Mouse (Mus musculus): ENCODE measurements around the gene Slc25a25. TPM values are rescaled to one million over a fixed set of nuclear protein-coding genes. Genes with fewer than 3 reads are reported as not detected.

The Slc25a25 gene
- polyA plus RNA-seq, 1 experiment from 2014 or later: 37.4 TPM

DNA sequence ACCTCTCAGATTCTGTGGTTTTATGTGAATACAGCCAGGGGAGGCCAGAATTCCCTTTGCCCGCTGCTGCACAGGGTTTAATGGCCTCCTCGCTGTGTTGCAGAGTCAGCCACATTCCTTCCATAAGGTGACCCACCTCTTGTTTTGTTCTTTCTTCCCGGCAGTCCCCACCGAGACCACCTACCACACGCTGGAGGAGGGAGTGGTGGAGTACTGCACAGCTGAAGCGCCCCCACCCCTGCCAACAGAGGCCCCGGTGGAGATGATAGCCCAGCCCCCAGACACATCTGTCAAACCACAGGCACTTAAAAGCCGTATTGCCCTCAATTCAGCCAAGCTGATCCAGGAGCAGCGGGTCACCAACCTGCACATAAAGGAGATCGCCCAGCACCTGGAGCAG is 3.4 kb upstream of the Slc25a25 start:
- ATAC-seq: no peak
- Histone ChIP-seq H3K4me1 (peaks cover 37% of the 10 kb centered on the region), H3K9me3 (replicated peaks) (no peaks in the 10 kb centered on the region), H3K9ac (no peak overlapping the region), H3K4me2 (no peak overlapping the region), H3K36me3 (ENCODE audit: poor library complexity, severe bottlenecking) (peaks cover 21% of the 10 kb centered on the region), H3K4me3 (no peak overlapping the region), H3K27ac (no peak overlapping the region), H3K27me3 (no peaks in the 10 kb centered on the region)
- WGBS: 86% methylated on average over 10 of the region's 10 CpGs

DNA sequence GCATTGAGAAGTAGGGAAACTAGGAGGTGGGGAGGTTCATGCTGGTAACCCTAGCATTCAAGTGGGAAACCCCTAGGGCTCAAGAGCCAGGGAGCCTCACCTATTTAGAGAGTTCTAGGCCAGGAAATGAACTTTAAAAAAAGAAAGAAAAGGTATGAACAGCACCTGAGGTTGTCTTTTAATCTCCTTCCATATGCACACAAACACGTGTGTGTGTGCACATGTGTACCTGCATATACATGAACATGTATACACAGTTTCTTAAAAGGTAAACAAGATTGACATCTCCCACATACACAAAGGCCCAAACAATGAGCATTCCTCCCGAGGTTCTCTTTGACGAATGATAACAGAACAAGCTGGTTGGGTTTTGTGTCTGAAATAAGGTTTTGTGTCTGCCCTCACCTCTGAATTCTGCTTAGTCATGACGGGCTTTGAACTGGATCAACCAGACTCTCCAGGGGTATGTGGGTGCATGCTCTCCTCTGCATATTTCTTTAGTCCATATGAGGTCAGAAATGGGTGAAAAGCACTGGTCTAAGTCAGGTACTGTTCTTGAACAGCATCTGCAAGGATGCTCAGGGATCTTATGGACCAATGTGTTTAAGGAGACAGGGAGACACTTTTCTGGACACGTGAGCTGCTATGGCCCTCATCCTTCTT is 2.5 kb upstream of the Slc25a25 start:
- WGBS: 82% methylated on average over 5 of the region's 5 CpGs
- ATAC-seq: no peak
- H3K9me3 ChIP-seq (replicated peaks): no peaks in the 10 kb centered on the region
- H3K9ac ChIP-seq: no peak overlapping the region
- peaks cover 21% of the 10 kb centered on the region for H3K36me3 ChIP-seq (ENCODE audit: poor library complexity, severe bottlenecking)
- H3K4me3 ChIP-seq: no peak overlapping the region
- H3K27ac ChIP-seq: no peak overlapping the region
- H3K4me1 ChIP-seq: peaks cover 43% of the 10 kb centered on the region
- no peak overlapping the region for H3K4me2 ChIP-seq
- H3K27me3 ChIP-seq: no peaks in the 10 kb centered on the region

DNA sequence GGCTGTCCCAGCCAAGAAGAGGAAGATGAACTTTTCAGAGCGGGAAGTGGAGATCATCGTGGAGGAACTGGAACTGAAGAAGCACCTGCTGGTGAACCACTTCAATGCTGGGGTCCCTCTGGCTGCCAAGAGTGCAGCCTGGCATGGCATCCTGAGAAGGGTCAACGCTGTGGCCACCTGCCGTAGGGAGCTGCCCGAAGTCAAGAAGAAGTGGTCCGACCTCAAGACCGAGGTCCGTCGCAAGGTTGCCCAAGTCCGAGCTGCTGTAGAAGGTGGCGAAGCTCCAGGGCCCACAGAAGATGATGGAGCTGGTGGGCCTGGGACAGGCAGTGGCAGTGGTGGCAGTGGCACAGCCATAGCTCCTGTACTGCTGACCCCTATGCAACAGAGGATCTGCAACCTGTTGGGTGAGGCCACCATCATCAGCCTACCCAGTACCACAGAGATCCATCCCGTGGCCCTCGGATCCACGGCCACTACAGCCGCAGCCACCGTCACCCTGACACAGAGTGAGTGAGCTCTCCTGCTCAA is 1.3 kb upstream of the Slc25a25 start:
- 94% methylated on average over 16 of the region's 16 CpGs for WGBS
- no peak for ATAC-seq

DNA sequence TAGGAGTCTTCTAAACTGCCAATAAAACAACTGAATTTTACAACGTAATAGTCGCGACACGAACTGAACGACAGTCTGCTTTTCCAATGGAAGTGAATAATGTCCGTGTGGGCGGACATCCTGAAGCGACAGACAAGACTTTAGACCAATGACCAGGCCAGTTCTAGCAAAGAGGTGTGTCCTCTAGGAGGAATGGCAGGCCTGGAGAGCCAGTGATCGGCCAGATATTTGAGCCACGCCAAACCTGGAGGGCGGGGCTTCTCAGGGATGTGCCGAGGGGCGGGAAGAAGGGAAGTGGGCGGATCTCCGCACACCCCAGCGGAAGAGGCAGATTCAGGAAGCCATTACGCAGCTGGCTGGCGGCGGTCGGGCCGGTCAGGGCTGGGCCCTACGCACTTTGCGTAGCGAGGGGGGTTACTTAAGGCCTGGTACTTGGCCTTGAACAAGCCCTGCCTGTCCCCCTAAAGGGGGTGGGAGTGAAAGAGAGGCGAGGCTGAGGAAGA is 676 bp upstream of the Slc25a25 start:
- peak; percentile 96 for ATAC-seq
- Histone ChIP-seq H3K27ac (peak overlapping the region; percentile 96), H3K27me3 (no peaks in the 10 kb centered on the region), H3K4me2 (peak overlapping the region; percentile 84), H3K4me1 (peaks cover 58% of the 10 kb centered on the region), H3K9me3 (replicated peaks) (no peaks in the 10 kb centered on the region), H3K9ac (peak overlapping the region; percentile 58), H3K36me3 (ENCODE audit: poor library complexity, severe bottlenecking) (peaks cover 21% of the 10 kb centered on the region), H3K4me3 (peak overlapping the region; percentile 69)
- WGBS: under 1% methylated on average over 25 of the region's 25 CpGs

More for the DNA sequence above, 1.3 kb upstream of the Slc25a25 start:
- Histone ChIP-seq H3K27ac (peak overlapping the region; percentile 41), H3K9ac (peak overlapping the region; percentile 41; the same call in 1 of the 2 replicates), H3K4me2 (peak overlapping the region; percentile 84), H3K27me3 (no peaks in the 10 kb centered on the region), H3K36me3 (ENCODE audit: poor library complexity, severe bottlenecking) (peaks cover 21% of the 10 kb centered on the region), H3K9me3 (replicated peaks) (no peaks in the 10 kb centered on the region), H3K4me3 (peak overlapping the region; percentile 69), H3K4me1 (peaks cover 52% of the 10 kb centered on the region)

DNA sequence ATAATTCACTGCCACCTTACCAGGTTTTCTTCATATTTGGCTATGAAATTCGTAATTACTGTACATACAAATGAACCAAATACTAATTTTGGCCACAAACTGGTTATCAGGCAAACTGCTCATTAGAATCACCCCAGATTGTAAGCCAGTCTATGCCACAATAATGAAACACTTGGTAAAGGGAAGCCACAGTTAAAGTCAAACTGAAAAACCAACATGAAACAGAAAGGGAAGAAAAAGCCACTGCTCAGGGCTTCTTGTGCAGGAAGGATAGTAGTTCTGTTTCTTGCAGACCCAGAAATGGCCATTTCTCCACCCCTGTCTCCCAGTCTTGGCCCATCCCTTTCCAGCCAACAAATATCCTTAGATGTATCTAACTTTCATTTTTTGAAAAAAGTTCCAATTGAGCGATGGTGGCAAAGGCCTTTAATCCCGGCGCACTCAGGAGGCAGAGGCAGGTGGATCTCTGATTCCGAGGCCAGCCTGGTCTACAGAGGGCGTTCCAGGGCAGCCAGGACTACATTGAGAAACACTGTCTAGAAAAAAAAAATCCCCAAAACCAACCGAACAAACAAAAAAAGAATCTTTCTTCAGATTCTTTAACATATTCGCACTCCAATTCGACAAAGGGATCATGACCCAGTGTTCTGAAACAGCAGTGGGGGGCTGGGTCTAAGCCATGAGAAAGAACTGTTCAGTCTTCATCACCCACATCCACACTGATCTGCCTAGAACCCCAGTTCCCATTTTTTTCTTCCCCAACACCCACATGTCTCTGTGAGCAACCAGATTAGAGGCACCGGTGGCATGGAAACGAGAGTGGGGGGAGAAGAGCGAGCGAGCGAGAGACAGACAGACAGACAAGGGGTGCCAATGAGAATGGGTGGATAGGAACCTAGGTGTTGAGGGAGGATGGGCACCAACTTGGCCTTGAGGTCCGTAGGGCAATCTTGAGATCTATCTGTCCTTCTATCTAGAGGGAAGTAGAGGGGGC is 1.2 kb downstream of the Slc25a25 start, which contains the start of gene Naif1:
Naif1 (plus strand) TSS at position 697 of the 994 bp plus-strand sequence.
- peaks cover 5% of the 10 kb centered on the region; the same call in 1 of the 2 replicates for H3K36me3 ChIP-seq (ENCODE audit: poor library complexity, severe bottlenecking)
- H3K4me2 ChIP-seq: peak within 1 kb of the TSS; percentile 84
- H3K9me3 ChIP-seq (replicated peaks): no peaks in the 10 kb centered on the region
- H3K27me3 ChIP-seq: no peaks in the 10 kb centered on the region
- H3K4me3 ChIP-seq: peak within 1 kb of the TSS; percentile 69
- peaks cover 59% of the 10 kb centered on the region for H3K4me1 ChIP-seq
- 84% methylated on average over 15 of the region's 15 CpGs for WGBS
- H3K9ac ChIP-seq: peak within 1 kb of the TSS; percentile 83
- H3K27ac ChIP-seq: peak within 1 kb of the TSS; percentile 96
- ATAC-seq: no peak

DNA sequence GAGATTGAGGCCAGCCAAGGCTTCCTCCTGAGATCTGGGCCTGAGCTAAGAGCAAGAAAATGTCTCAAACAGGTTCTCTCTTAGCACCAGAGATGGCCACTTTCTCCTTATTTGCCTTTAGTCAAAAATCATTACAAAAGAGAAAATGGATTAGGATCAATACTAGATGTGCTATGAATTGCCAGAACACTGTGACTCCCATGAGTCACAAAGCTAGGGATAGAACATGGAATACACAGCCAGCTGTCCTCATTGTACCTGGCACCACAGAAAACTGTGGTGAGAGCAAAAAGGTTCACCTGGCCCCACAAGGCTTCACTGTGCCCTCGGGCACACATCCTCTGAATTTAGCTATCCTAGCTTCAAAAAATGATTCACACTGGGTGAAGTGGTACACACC is 2.8 kb downstream of the Slc25a25 start:
- Histone ChIP-seq H3K9me3 (replicated peaks) (no peaks in the 10 kb centered on the region), H3K9ac (0 out of 2 replicates have a peak overlapping the region, but pooled peaks have one; percentile 35), H3K4me1 (peaks cover 49% of the 10 kb centered on the region), H3K27me3 (no peaks in the 10 kb centered on the region), H3K4me3 (no peak overlapping the region), H3K27ac (no peak overlapping the region), H3K4me2 (no peak overlapping the region), H3K36me3 (ENCODE audit: poor library complexity, severe bottlenecking) (0 out of 2 replicates have a peak, but pooled peaks cover 7% of the 10 kb centered on the region)
- no peak for ATAC-seq
- WGBS: 85% methylated on average over 1 of the region's 1 CpGs

DNA sequence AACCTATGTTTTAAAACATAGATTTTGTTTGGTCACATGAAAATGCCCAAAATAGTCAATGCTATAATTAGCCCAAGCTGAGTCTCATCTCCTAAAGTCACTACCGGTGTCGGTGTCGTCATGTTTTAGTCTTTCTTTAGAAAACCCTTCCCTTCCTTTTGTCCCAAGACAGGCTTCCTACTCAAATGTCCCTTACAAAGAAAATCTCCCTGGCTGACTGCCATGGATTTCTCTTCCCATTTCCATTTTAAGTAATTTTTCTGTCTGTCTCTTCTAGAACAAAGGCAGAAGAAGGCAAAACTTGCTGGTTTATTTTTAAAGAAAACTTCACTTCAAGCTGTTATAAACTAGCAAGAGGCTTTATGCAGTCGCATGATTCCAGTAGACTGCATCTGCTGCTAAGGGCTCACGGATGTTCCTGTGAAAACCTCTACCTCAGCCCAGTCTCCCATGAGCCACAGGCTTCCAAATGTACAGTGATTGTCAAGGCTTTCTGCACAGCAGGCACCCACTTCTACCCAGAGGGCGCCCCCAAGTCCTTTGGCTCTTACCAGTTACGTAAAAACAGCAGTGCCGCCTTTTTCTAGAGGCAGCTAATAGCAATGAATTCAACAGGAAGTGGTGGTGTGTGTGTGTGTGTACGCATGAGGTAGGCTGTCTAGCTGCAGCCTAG is 3.8 kb downstream of the Slc25a25 start:
- ATAC-seq: no peak

DNA sequence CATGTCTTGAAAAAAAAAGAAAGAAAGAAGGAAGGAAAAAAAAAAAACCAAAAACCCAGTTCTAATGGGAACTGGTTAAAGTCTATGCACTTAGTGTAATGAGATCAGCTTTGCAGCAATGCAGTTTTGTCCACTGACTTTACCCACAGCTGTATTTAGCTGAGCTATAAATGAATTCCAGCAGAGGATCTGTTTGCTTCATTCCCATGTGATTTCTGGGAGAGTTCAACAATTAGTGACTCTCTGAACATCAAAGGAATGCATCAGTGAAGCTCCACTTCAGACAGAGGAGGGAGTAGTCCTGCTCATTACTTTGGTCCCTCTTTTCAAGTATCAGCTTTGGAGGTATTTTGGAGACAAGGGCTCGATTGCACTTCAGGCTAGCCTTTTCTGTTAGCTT is 5.7 kb downstream of the Slc25a25 start:
- 89% methylated on average over 1 of the region's 1 CpGs for WGBS

More for the DNA sequence above, 3.8 kb downstream of the Slc25a25 start:
- H3K27me3 ChIP-seq: no peaks in the 10 kb centered on the region
- H3K36me3 ChIP-seq (ENCODE audit: poor library complexity, severe bottlenecking): 0 out of 2 replicates have a peak, but pooled peaks cover 7% of the 10 kb centered on the region
- H3K4me1 ChIP-seq: peaks cover 38% of the 10 kb centered on the region
- no peaks in the 10 kb centered on the region for H3K9me3 ChIP-seq (replicated peaks)
- 0 out of 2 replicates have a peak overlapping the region, but pooled peaks have one; percentile 8 for H3K4me2 ChIP-seq
- WGBS: 70% methylated on average over 9 of the region's 9 CpGs
- peak overlapping the region; percentile 62 for H3K27ac ChIP-seq
- no peak overlapping the region for H3K9ac ChIP-seq
- H3K4me3 ChIP-seq: no peak overlapping the region

DNA sequence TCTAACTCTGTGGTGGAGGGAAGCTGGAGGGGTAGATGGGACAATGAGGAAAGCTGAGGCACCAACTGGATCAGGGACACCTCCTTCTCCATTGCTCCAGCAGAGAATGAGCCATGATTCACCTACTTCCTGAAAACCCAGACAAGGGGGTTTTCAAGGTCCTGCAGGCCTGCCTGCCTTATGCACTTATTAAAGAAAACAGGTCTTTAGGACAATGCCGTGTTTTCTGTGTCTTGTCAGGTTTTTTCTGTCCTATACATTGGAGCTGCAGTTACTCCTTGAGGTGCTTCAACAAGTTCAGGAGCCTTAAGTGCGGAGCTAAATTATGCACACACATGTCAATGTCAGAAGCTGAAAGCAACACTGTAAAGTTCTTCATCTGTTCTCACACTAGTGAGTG is 9.7 kb downstream of the Slc25a25 start:
- 89% methylated on average over 2 of the region's 2 CpGs for WGBS
- Histone ChIP-seq H3K4me3 (no peak overlapping the region), H3K4me2 (no peak overlapping the region), H3K27me3 (no peaks in the 10 kb centered on the region), H3K4me1 (peaks cover 43% of the 10 kb centered on the region), H3K9ac (no peak overlapping the region), H3K36me3 (ENCODE audit: poor library complexity, severe bottlenecking) (0 out of 2 replicates have a peak, but pooled peaks cover 7% of the 10 kb centered on the region), H3K9me3 (replicated peaks) (no peaks in the 10 kb centered on the region), H3K27ac (no peak overlapping the region)
- ATAC-seq: no peak

More for the DNA sequence above, 5.7 kb downstream of the Slc25a25 start:
- H3K36me3 ChIP-seq (ENCODE audit: poor library complexity, severe bottlenecking): 0 out of 2 replicates have a peak, but pooled peaks cover 7% of the 10 kb centered on the region
- no peak overlapping the region for H3K4me2 ChIP-seq
- no peaks in the 10 kb centered on the region for H3K9me3 ChIP-seq (replicated peaks)
- no peak overlapping the region for H3K27ac ChIP-seq
- H3K27me3 ChIP-seq: no peaks in the 10 kb centered on the region
- no peak overlapping the region for H3K4me3 ChIP-seq
- no peak overlapping the region for H3K9ac ChIP-seq
- H3K4me1 ChIP-seq: peaks cover 40% of the 10 kb centered on the region
- no peak for ATAC-seq

DNA sequence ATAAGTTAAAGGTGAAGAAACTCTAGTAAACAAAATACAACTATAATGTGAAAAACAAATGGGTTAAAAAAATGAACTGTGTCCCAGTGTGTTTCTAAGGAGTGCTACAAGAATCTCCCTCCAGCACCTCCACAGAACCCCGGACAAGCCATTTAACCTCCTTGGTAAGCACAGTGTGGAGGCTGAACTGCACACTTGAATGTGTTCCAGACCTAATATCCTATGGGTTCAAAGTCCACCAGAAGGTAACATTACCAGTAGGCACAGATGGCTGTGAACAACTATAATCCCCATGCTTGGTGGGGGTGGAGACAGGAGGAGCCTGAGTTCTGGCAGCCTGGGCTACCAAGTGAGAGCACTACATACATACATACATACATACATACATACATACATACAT is 10.6 kb downstream of the Slc25a25 start:
- 93% methylated on average over 1 of the region's 1 CpGs for WGBS
- H3K9me3 ChIP-seq (replicated peaks): no peaks in the 10 kb centered on the region

DNA sequence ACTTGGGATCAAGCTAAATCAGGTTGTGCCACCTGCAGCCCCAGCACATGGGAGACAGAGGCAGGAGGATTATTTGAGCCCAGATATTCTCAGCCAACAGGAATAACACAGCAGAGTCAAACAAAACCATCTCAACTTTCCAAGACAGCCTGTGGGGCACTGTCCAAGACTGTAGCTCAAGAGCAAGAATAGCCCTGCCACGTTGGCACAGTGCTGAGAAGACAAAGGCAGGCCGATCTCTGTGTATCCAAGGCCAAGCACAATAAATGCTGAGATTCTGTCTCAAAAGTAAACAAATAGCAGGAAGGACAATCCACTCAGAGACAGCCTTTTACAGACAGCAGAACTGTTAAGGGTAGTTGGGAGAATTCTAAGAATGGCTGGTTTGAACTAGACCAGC is 11.1 kb downstream of the Slc25a25 start:
- H3K36me3 ChIP-seq (ENCODE audit: poor library complexity, severe bottlenecking): 0 out of 2 replicates have a peak, but pooled peaks cover 6% of the 10 kb centered on the region
- no peaks in the 10 kb centered on the region for H3K27me3 ChIP-seq
- no peak overlapping the region for H3K4me3 ChIP-seq
- H3K9me3 ChIP-seq (replicated peaks): no peaks in the 10 kb centered on the region
- no peak overlapping the region for H3K4me2 ChIP-seq
- H3K9ac ChIP-seq: no peak overlapping the region
- ATAC-seq: no peak
- 26% methylated on average over 2 of the region's 2 CpGs for WGBS
- H3K27ac ChIP-seq: peak overlapping the region; percentile 45; the same call in 1 of the 2 replicates
- H3K4me1 ChIP-seq: peaks cover 51% of the 10 kb centered on the region

More for the DNA sequence above, 10.6 kb downstream of the Slc25a25 start:
- no peak for ATAC-seq
- H3K4me1 ChIP-seq: peaks cover 51% of the 10 kb centered on the region
- no peak overlapping the region for H3K9ac ChIP-seq
- H3K27ac ChIP-seq: no peak overlapping the region; the same call in 1 of the 2 replicates
- no peaks in the 10 kb centered on the region for H3K27me3 ChIP-seq
- H3K4me3 ChIP-seq: no peak overlapping the region
- 0 out of 2 replicates have a peak, but pooled peaks cover 7% of the 10 kb centered on the region for H3K36me3 ChIP-seq (ENCODE audit: poor library complexity, severe bottlenecking)
- no peak overlapping the region for H3K4me2 ChIP-seq
